Mouse (Mus musculus): ENCODE data around the gene Gm48551.

The Gm48551 gene

DNA sequence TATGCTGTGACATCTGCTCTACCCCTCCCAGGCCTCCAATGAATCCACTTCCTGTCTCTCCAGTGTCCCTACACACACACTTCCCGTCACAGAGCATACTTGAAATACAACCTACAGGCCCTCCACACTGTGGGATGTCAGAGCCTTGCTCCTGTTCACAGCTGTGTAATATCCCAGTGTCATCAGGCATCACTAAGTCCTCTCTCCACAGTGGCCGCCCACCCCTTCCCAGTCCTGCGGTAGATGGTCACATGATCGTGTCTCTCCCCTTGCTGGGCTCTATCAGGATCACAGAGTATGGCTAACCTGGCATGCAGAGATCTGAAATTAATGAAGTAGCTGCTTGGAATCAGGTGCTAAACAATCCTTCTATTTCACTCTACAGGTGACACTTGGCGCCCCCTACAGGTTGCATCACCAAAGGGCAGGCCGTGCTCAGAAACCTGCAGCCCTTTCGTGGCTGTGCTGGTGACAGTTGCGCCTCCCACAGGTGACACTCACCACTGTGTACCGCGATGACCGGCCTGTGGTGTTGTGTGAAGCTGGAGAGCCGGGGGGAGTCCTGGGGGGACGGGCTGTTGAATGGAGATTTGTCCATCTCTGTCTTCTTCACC, 21.4 kb downstream of the Gm48551 start:
- peak; percentile 67 to 68 for DNase-seq

GRCm38 (mm10) chr10:81406504-81407440, 22.5 kb downstream of the Gm48551 start:
- no peak for DNase-seq

GRCm38 (mm10) chr10:81407539-81408423, 23.5 kb downstream of the Gm48551 start:
- DNase-seq, result no peak

DNA sequence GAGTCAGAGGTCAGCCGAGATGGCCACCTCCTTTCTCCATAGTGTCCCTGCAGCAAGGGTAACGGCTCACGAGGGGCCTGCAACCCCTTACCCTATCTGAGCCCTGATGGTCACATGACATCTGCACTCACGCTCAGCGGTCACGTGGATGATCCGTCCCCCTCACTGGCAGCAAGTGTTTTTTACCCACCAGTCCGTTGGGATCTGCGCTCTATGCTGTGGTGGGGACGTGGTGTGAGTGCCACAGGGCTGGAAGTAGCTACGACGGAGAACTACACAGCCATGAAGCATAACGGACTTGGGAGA, 24.1 kb downstream of the Gm48551 start:
- DNase-seq, result no peak

DNA sequence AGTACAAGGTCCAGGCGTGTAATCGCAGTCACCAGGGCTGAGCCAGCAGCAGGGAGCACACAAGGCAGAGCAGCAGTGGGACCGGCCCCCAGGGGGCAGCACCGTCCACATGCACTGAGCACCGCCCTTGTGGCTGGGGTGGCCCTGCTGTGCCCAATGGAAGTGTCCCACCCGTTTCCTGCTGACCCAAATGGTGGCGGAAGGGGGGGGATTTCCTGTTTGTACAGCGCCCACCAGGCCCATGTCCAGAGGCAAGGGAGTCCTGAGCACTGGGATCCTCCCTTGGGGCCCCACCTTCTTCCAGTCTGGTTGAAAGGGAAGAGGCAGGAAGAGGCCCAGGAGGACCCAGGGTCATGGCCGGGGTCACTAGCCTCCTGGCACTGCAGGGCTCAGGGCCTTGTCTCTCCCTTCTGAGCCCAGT, 24.6 kb downstream of the Gm48551 start:
- DNase-seq, result peak; percentile 70

DNA sequence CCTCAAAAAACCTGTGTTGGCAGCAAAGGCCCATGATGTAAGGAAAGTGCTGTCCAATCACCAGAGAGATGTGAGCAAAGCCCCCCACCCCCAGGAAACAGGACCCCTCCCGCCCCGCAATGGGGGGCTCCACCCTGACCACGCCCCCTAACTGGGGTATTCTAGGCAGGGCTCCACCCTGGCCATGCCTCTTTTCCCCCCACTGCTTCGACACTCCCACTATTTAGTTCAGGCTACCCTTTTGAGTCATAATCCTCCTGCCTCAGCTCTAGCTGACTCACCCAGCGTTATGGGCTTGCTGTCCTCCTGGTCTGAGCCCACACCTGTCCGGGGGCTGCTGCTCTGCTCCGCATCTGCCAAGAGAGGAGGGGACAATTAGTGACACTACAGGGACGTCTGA, 25.1 kb downstream of the Gm48551 start:
- DNase-seq, result no peak

DNA sequence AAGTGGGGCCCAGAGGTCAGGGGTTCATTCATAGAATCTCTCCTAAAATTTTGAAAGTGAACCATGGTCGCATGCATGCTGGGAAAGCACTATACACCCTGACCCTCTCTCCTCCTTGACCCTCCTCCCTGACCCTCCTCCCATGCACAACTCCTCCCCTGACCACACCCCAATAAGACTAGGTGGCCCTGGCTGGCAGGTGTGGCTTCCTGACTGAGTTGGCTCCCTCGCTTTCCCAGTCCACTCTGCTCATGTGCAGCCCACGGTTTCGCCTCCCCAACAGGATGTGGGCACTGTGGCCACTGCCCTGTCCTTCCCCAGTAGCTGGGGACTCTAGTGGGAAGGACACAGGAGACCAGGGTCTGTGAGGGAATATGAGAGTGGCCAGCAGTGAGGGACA, 26.1 kb downstream of the Gm48551 start:
- no peak for DNase-seq

DNA sequence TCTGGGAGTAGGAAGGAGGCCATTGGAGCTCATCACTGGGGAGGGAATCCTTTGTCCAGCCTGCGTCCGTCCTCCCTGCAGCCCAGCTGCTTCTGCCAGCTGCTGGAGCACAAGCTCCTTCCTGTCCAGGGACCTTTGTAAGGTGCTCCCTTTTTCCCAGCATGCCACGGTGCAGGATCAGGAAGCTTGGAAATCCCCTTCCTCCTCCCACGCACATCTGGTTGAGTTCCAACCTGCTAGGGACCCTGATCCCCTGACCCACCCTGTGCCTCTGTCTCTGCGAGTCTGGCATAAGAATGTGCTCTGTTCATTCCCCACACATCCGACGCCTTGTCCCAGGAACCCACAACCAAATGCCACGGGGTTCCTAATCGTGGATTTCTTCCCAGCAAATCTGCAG, 26.7 kb downstream of the Gm48551 start:
- no peak for DNase-seq

GRCm38 (mm10) chr10:81411471-81412400, 27.5 kb downstream of the Gm48551 start:
- DNase-seq, result peak in 1 of 2 experiments; percentile 18

- no peak for DNase-seq
Measured at GRCm38 (mm10) chr10:81412586-81413309, 28.5 kb downstream of the Gm48551 start.

DNA sequence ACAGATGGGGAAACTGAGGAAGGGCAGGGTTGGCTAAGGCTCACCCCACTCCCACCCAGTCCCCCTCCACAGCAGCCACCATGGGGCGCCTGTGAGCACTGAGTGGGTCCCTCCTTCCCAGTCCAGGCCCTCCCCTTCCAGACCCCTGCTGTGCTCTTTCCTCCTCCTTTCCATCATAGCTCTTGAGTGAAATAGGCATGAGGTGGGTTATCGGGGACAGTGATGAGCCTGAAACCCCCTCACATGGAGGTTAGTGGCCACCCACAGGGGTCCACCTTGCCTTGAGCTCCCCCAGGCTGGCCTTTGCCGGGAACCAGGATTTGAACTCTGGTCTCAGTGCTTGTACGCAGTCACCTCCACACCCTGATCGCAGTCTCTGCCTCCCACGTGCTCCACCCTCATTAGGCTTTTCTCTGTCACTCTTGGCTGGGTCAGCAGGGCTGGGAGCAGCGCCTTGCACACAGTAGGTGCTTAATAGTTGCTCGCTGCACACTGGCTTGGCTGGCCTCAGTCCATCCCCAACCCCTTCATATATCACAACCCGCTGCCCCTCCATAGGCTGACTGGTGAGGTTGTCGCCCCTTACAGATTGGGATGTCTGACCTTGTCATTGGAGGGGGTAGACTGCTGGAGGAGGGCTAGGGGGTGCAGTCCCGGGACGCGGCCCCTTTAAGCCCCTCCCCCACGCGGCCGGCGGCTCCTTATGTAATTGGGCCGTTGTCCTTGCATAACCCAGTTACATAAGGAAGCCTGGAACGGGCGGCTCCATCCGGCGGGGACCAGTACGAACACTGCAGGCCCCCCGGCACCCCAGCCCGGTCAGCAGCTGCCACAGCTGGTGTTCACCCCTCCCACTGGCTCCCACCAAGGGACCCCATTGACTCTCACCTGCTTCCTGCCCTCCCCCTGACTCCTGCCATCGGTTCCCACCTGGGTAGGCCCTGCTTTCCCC, 29.3 kb downstream of the Gm48551 start:
- DNase-seq, result peak in 1 of 2 experiments; percentile 39

- DNase-seq, result no peak
Measured at GRCm38 (mm10) chr10:81414682-81415081, 30.4 kb downstream of the Gm48551 start.

- no peak for DNase-seq
Measured at GRCm38 (mm10) chr10:81415146-81415545, 30.9 kb downstream of the Gm48551 start.

GRCm38 (mm10) chr10:81415549-81416310, 31.5 kb downstream of the Gm48551 start:
- DNase-seq, result no peak

DNA sequence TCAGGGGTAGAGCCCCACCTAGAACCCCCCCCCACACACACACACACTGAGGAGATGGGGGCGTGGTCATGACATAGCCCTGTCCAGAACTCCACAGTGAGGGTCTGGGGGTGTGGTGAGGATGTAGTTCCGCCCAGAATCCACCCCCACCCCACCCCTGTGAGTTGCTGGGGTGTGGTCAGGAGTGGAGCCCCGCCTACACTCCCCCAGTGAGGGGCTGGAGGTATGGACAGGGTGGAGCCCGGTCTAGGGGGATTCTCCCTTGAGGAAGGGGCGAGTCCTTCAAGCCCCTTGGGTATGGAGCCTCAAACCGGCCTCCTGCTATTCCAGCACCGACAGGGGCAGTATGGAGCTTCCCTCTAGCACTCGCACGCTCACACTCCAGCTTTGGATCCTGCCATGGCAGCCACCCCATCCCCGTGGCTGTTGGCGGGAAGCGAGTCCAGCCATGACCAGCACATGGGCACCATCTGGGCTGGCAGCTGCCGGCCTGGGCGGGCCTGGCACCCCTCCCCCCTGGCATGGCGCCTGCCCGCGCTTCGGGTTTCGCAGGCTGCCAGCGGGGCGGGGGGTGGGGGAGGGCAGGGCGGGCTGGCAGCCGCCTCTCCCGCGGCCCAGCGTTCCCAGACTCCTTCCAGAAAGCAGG, 32.4 kb downstream of the Gm48551 start:
- peak in 1 of 2 experiments; percentile 33 for DNase-seq

DNA sequence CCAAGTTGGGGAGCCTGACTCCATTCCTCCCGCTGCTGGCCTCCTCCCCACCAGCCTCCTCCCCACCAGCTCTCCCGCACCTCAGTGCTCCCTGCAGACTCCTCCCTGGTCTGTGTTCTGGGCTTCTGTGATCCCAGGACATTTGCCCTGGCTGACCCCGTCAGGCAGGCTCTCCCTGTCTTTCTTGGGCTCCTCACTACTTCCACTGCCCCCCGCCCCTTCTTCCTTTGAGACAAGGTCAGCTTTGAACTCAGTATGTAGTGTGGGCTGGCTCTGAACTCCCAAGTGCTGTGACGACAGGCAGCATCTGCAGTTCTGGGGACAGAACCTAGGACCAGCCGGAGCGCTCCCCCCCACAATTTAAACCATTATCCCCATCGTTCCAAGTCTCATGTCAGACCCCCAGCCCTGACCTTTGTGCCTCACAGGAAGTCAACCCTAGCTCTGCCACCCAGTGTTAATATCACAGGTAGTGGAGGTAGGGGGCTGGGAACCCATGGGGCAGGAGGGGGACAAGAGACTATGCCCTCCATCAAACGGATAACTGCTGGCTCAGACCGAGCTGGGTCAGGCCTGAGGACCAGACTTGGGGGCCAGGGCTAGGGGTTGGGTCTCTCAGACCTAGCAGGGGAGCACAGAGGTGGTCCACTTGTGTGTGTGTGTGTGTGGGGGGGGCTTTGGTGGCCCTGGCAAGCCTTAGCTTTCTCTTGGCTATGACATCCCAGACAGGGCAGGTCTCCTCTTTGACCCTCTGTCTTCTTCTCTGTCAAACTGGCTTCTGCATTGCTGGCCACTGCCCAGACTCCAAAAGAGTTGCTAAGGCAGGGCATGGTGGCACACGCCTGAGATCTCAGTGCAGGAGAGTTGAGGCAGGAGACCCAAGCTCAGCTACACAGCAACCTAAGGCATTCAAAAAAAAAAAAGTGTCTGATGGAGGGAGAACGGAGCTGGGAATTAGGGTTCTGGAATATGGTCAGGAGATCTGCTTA, 33.3 kb downstream of the Gm48551 start:
- DNase-seq, result peak in 1 of 2 experiments; percentile 2
